Mouse (Mus musculus): Measurements from ENCODE around the gene Oxct1.

- TF ChIP-seq POLR2A (IDR thresholded peaks at IDR 0.05; ENCODE audit: insufficient read length, low read depth) (no peak), MYOD1 (IDR thresholded peaks at IDR 0.05; ENCODE audit: control insufficient read depth in 1 of 3, insufficient read length in 2 of 3, low read depth in 2 of 3) (no peak), REST (IDR thresholded peaks at IDR 0.05; ENCODE audit: insufficient read depth, insufficient read length) (no peak), E2F4 (IDR thresholded peaks at IDR 0.05; ENCODE audit: insufficient read depth) (no peak), MYOG (IDR thresholded peaks at IDR 0.05; ENCODE audit: control insufficient read depth in 1 of 3, insufficient read depth in 1 of 3, insufficient read length in 2 of 3, low read depth in 2 of 3) (no peak), POLR2AphosphoS2 (IDR thresholded peaks at IDR 0.05; ENCODE audit: insufficient read length, low read depth) (no peak)
These were observed 31.2 kb upstream of the Oxct1 start for GRCm38 (mm10) chr15:3994852-3995447.
